Mouse (Mus musculus): ENCODE data around the gene Gm12394. TPM values are rescaled to one million over a fixed set of nuclear protein-coding genes. Genes with fewer than 3 reads are reported as not detected.

Gene Gm12394
- polyA plus RNA-seq, 1 experiment = not detected

GRCm38 (mm10) chr4:42888806-42889205 is 32.2 kb upstream of the Gm12394 start:
- TF ChIP-seq POLR2A (IDR thresholded peaks at IDR 0.05; ENCODE audit: borderline replicate concordance, extremely low read depth, low read depth, low read length) (no peak), CTCF (IDR thresholded peaks at IDR 0.05; ENCODE audit: insufficient read depth, low read length) (no peak)
- no peak overlapping the region for H3K4me3 ChIP-seq (replicated peaks; ENCODE audit: extremely low read depth, low read depth, low read length)
- H3K4me1 ChIP-seq (ENCODE audit: control insufficient read depth, insufficient read depth, low read length) = no peaks in the 10 kb centered on the region
- DNase-seq = no peak
- WGBS = 92% methylated on average over 6 of the region's 6 CpGs

GRCm38 (mm10) chr4:42886926-42887325 is 30.4 kb upstream of the Gm12394 start:
- Histone ChIP-seq H3K4me3 (replicated peaks; ENCODE audit: extremely low read depth, low read depth, low read length) (no peak overlapping the region), H3K4me1 (ENCODE audit: control insufficient read depth, insufficient read depth, low read length) (no peaks in the 10 kb centered on the region)
- no peak for TF ChIP-seq CTCF (IDR thresholded peaks at IDR 0.05; ENCODE audit: insufficient read depth, low read length)
- no peak for TF ChIP-seq POLR2A (IDR thresholded peaks at IDR 0.05; ENCODE audit: borderline replicate concordance, extremely low read depth, low read depth, low read length)
- DNase-seq = no peak
- whole genome bisulfite sequencing = 83% methylated on average over 6 of the region's 6 CpGs

GRCm38 (mm10) chr4:42880677-42880948 is 24.0 kb upstream of the Gm12394 start:
- Histone ChIP-seq H3K4me3 (replicated peaks; ENCODE audit: extremely low read depth, low read depth, low read length) (no peak overlapping the region), H3K4me1 (ENCODE audit: control insufficient read depth, insufficient read depth, low read length) (no peaks in the 10 kb centered on the region)
- TF ChIP-seq CTCF (IDR thresholded peaks at IDR 0.05; ENCODE audit: insufficient read depth, low read length) (no peak), POLR2A (IDR thresholded peaks at IDR 0.05; ENCODE audit: borderline replicate concordance, extremely low read depth, low read depth, low read length) (no peak)
- 10% methylated on average over 1 of the region's 1 CpGs for WGBS
- no peak for DNase-seq

GRCm38 (mm10) chr4:42879829-42880676 is 23.5 kb upstream of the Gm12394 start:
- WGBS = 60% methylated on average over 16 of the region's 16 CpGs
- H3K4me1 ChIP-seq (ENCODE audit: control insufficient read depth, insufficient read depth, low read length) = no peaks in the 10 kb centered on the region
- no peak for TF ChIP-seq CTCF (IDR thresholded peaks at IDR 0.05; ENCODE audit: insufficient read depth, low read length)
- no peak for TF ChIP-seq POLR2A (IDR thresholded peaks at IDR 0.05; ENCODE audit: borderline replicate concordance, extremely low read depth, low read depth, low read length)
- H3K4me3 ChIP-seq (replicated peaks; ENCODE audit: extremely low read depth, low read depth, low read length) = no peak overlapping the region
- DNase-seq = no peak

DNA sequence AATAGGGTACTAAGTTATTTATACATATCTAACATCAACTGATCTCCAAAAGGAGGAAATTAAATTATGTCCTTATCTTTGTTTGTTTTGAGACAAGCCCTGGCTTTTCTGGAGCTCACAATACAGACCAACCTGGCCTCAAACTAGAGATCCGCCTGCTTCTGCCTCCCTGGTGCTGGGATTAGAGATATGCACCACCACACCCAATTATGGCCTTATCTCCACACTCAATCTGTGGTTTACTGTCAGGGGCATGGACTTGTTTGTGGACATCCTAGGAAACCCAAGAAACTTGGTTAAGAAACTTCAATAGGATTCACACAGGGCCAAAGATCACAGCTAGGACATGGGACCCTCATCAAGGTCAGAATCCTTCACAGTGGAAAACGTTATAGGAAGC is 21.1 kb upstream of the Gm12394 start:
- no peak for TF ChIP-seq POLR2A (IDR thresholded peaks at IDR 0.05; ENCODE audit: borderline replicate concordance, extremely low read depth, low read depth, low read length)
- 65% methylated on average over 2 of the region's 2 CpGs for WGBS
- Histone ChIP-seq H3K4me1 (ENCODE audit: control insufficient read depth, insufficient read depth, low read length) (no peaks in the 10 kb centered on the region), H3K4me3 (replicated peaks; ENCODE audit: extremely low read depth, low read depth, low read length) (no peak overlapping the region)
- DNase-seq = no peak

DNA sequence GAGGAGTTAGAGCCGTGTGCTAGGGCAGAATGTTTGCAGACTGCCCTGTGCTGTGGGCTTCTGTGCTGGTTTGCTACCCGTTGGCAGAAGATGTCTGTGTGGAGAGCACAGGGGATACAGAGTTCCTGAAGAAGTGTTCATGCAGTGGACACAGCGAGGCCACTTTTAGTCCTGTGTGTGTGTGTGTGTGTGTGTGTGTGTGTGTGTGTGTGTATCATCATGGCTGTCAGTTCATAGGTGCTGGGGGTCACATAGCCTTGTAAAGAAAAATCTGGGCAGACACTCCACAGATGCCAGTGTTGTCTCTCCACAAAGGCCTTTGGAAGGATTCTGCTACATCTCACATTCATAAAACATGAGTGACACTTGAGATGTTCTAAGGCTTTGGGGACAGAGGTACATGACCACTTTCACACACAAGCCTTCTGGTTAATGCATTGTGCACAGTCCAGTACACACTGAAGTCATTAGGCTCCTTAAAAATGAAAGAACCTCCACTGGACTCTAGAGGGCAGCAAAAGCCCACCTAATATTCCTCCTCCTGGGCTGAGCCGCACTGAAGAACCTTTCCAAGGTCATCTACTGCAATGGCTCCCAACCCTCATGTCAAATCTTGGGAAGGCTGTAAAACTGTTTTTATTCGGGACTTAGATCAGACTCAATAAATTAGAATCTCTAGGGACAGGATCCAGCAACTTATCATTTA is 20.2 kb upstream of the Gm12394 start:
- TF ChIP-seq POLR2A (IDR thresholded peaks at IDR 0.05; ENCODE audit: borderline replicate concordance, extremely low read depth, low read depth, low read length) (no peak), CTCF (IDR thresholded peaks at IDR 0.05; ENCODE audit: insufficient read depth, low read length) (peak; percentile 56)
- no peak overlapping the region for H3K4me3 ChIP-seq (replicated peaks; ENCODE audit: extremely low read depth, low read depth, low read length)
- H3K4me1 ChIP-seq (ENCODE audit: control insufficient read depth, insufficient read depth, low read length) = no peaks in the 10 kb centered on the region
- DNase-seq = peak; percentile 17
- 28% methylated on average over 5 of the region's 5 CpGs for WGBS

- no peak within 1 kb of the TSS for H3K4me3 ChIP-seq (replicated peaks; ENCODE audit: extremely low read depth, low read depth, low read length)
- DNase-seq = no peak
- H3K4me1 ChIP-seq (ENCODE audit: control insufficient read depth, insufficient read depth, low read length) = no peaks in the 10 kb centered on the region
- TF ChIP-seq POLR2A (IDR thresholded peaks at IDR 0.05; ENCODE audit: borderline replicate concordance, extremely low read depth, low read depth, low read length) (no peak), CTCF (IDR thresholded peaks at IDR 0.05; ENCODE audit: insufficient read depth, low read length) (no peak)
- 81% methylated on average over 7 of the region's 7 CpGs for WGBS
These were observed 17.6 kb upstream of the Gm12394 start, which contains the start of gene Fam205c for GRCm38 (mm10) chr4:42874134-42874533. Fam205c (minus strand) TSS chr4:42874234.

DNA sequence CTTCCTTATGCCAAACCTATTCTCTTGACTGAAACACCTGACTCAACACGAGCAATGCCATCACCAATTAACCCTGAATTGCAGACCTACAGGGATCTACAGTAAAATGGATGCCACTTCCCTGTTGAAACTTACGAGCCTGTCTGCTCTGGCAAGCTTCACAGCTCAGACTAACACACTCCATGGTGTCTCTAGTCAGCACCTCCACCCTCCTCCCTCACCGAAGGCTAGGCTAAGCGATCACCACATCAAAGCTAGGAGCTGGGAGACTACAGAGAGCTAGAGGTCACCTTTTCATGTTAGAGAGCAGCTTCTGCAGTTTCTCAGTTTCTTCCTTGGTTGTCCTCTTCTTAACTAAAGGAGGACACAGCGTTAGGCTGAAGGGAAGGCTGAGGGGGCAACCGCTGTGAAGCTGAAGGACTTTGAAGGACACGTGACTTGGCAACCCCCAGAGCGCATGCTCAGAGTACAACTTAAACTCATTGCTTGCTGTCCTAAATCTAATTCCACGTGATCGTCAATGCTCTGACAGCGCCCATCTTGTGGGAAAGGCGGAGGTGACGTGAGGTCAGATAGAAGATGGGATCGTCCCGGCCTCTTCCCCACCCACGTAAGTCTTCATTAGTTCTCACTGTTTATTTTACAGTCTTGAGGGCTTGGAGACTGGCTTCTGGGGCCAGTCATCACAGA is 16.3 kb upstream of the Gm12394 start:
- TF ChIP-seq CTCF (IDR thresholded peaks at IDR 0.05; ENCODE audit: insufficient read depth, low read length) (no peak), POLR2A (IDR thresholded peaks at IDR 0.05; ENCODE audit: borderline replicate concordance, extremely low read depth, low read depth, low read length) (no peak)
- no peak for DNase-seq
- H3K4me3 ChIP-seq (replicated peaks; ENCODE audit: extremely low read depth, low read depth, low read length) = no peak overlapping the region

DNA sequence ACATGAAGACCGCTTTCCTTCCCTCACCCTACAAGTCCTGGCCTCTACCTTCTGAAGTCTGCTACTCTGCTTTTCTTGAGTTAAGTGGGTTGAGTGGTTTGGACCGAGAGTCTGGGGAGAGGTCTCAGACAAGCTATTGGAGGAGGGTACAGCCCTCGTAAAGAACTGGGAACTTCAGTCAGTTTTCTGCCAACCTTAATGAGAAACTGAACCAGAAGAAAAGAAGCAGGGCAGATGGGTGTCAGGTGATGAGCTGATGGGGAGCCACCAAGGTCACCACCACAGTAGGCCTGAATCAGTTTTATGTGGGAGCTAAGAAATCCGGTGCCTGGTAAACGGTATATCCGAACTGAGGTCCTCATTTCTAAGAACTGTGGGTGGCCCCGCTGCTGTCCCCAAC is 15.6 kb upstream of the Gm12394 start:
- Histone ChIP-seq H3K4me3 (replicated peaks; ENCODE audit: extremely low read depth, low read depth, low read length) (no peak overlapping the region), H3K4me1 (ENCODE audit: control insufficient read depth, insufficient read depth, low read length) (no peaks in the 10 kb centered on the region)
- 89% methylated on average over 7 of the region's 7 CpGs for WGBS
- no peak for DNase-seq
- no peak for TF ChIP-seq POLR2A (IDR thresholded peaks at IDR 0.05; ENCODE audit: borderline replicate concordance, extremely low read depth, low read depth, low read length)
- TF ChIP-seq CTCF (IDR thresholded peaks at IDR 0.05; ENCODE audit: insufficient read depth, low read length) = no peak

More for the DNA sequence above, 16.3 kb upstream of the Gm12394 start:
- H3K4me1 ChIP-seq (ENCODE audit: control insufficient read depth, insufficient read depth, low read length) = no peaks in the 10 kb centered on the region
- WGBS = 61% methylated on average over 16 of the region's 16 CpGs

All from lung, adult 2 months (tissue).